Comparison of ENCODE assay signal across 8 mouse cellular contexts in genomic region chr9:63756581-63757461, GRCm38 (mm10). TPM values are rescaled to one million over a fixed set of nuclear protein-coding genes. Genes with fewer than 3 reads are reported as not detected.
DNase-seq lines count a peak whose midpoint lies in the region; ATAC-seq and TF ChIP-seq lines count a peak whose summit lies in the region.

No protein-coding gene starts in this region.

- peak; percentile 44 for ATAC-seq in embryonic facial prominence, embryonic 14.5 days (ENCODE audit: low read depth)
- ATAC-seq in hindbrain, embryonic 16.5 days: no peak
- peak; percentile 41 for ATAC-seq in neural tube, embryonic 13.5 days (ENCODE audit: low read depth)

- peak overlapping the region; percentile 89 for H3K4me2 ChIP-seq in embryonic facial prominence, embryonic 14.5 days (ENCODE audit: low read depth, low read length)
- H3K4me2 ChIP-seq in hindbrain, embryonic 16.5 days (ENCODE audit: low read length): peak overlapping the region; percentile 99
- peak overlapping the region; percentile 98 for H3K4me2 ChIP-seq in neural tube, embryonic 13.5 days

- peak overlapping the region; percentile 87 for H3K9ac ChIP-seq in embryonic facial prominence, embryonic 14.5 days (ENCODE audit: low read depth, low read length)
- peak overlapping the region; percentile 72 for H3K9ac ChIP-seq in hindbrain, embryonic 16.5 days (ENCODE audit: low read depth, low read length)
- H3K9ac ChIP-seq in neural tube, embryonic 13.5 days: peak overlapping the region; percentile 85

- H3K36me3 ChIP-seq in kidney, adult 2 months (ENCODE audit: control insufficient read depth, insufficient read depth, low read length): no peaks in the 10 kb centered on the region
- H3K36me3 ChIP-seq in embryonic facial prominence, embryonic 14.5 days (ENCODE audit: control insufficient read depth, insufficient read depth, low read length): no peaks in the 10 kb centered on the region
- H3K36me3 ChIP-seq in hindbrain, embryonic 16.5 days (ENCODE audit: control insufficient read depth, insufficient read depth, low read length): no peaks in the 10 kb centered on the region
- H3K36me3 ChIP-seq in neural tube, embryonic 13.5 days: no peaks in the 10 kb centered on the region

- H3K4me3 ChIP-seq in kidney, adult 2 months (ENCODE audit: insufficient read depth, low read depth, low read length): peak overlapping the region; percentile 82
- H3K4me3 ChIP-seq in embryonic facial prominence, embryonic 14.5 days (ENCODE audit: low read depth, low read length): peak overlapping the region; percentile 80
- H3K4me3 ChIP-seq in hindbrain, embryonic 16.5 days (ENCODE audit: low read length): peak overlapping the region; percentile 60
- peak overlapping the region; percentile 74 for H3K4me3 ChIP-seq in neural tube, embryonic 13.5 days

- DNase-seq in kidney, adult 2 months: peak; percentile 36
- no peak for DNase-seq in kidney, adult 8-10 months
- DNase-seq in adrenal gland, postnatal 10 days: peak; percentile 54
- DNase-seq in embryonic facial prominence, embryonic 14.5 days (ENCODE audit: low spot score): peak; percentile 81
- DNase-seq in liver: peak; percentile 54
- DNase-seq in ovary, postnatal 14 days (ENCODE audit: low spot score): no peak

- H3K4me1 ChIP-seq in kidney, adult 2 months (ENCODE audit: control insufficient read depth, insufficient read depth, low read length): peaks cover 35% of the 10 kb centered on the region
- peaks cover 47% of the 10 kb centered on the region for H3K4me1 ChIP-seq in embryonic facial prominence, embryonic 14.5 days (ENCODE audit: control insufficient read depth, insufficient read depth, low read length)
- H3K4me1 ChIP-seq in hindbrain, embryonic 16.5 days (ENCODE audit: control insufficient read depth, insufficient read depth, low read depth, low read length): peaks cover 36% of the 10 kb centered on the region
- H3K4me1 ChIP-seq in neural tube, embryonic 13.5 days (replicated peaks): peaks cover 72% of the 10 kb centered on the region

- TF ChIP-seq CTCF in kidney, adult 2 months (conservative IDR thresholded peaks at IDR 0.05; ENCODE audit: insufficient read depth, insufficient read length, low read depth, low read length): no peak

- no peak for TF ChIP-seq POLR2A in kidney, adult 2 months (IDR thresholded peaks at IDR 0.05; ENCODE audit: low read depth, low read length)

- H3K27ac ChIP-seq in kidney, adult 2 months (ENCODE audit: insufficient read depth, low read depth, low read length): peak overlapping the region; percentile 94
- H3K27ac ChIP-seq in embryonic facial prominence, embryonic 14.5 days (replicated peaks; ENCODE audit: low read depth, low read length): peak overlapping the region; percentile 96
- H3K27ac ChIP-seq in hindbrain, embryonic 16.5 days (ENCODE audit: low read depth, low read length): peak overlapping the region; percentile 80
- peak overlapping the region; percentile 90 for H3K27ac ChIP-seq in neural tube, embryonic 13.5 days (replicated peaks)

- 1% methylated on average over 47 of the region's 47 CpGs for WGBS in kidney, adult 2 months
- under 1% methylated on average over 40 of the region's 47 CpGs for WGBS in embryonic facial prominence, embryonic 14.5 days
- WGBS in hindbrain, embryonic 16.5 days: under 1% methylated on average over 47 of the region's 47 CpGs
- WGBS in neural tube, embryonic 13.5 days: under 1% methylated on average over 47 of the region's 47 CpGs

- 0 out of 2 replicates have a peak, but pooled peaks cover 4% of the 10 kb centered on the region for H3K9me3 ChIP-seq in embryonic facial prominence, embryonic 14.5 days (ENCODE audit: control insufficient read depth, low read length)
- peaks cover 3% of the 10 kb centered on the region; the same call in 1 of the 2 replicates for H3K9me3 ChIP-seq in hindbrain, embryonic 16.5 days (ENCODE audit: control insufficient read depth, low read length)
- no peaks in the 10 kb centered on the region for H3K9me3 ChIP-seq in neural tube, embryonic 13.5 days

- H3K27me3 ChIP-seq in kidney, adult 2 months (replicated peaks; ENCODE audit: control insufficient read depth, insufficient read depth, low read length): no peaks in the 10 kb centered on the region
- H3K27me3 ChIP-seq in embryonic facial prominence, embryonic 14.5 days (replicated peaks; ENCODE audit: control insufficient read depth, insufficient read depth, low read length): no peaks in the 10 kb centered on the region
- H3K27me3 ChIP-seq in hindbrain, embryonic 16.5 days (replicated peaks; ENCODE audit: control insufficient read depth, insufficient read depth, low read length): no peaks in the 10 kb centered on the region; the same call in 1 of the 2 replicates
- H3K27me3 ChIP-seq in neural tube, embryonic 13.5 days: peaks cover 12% of the 10 kb centered on the region; the same call in 1 of the 2 replicates

RNA-seq across cellular contexts. Expression of gene Smad3, which starts 1.0 kb away (rescaled TPM):
- polyA plus RNA-seq in kidney, adult 2 months (2012; rRNA removed): 33.5 and 37.0 TPM in 2 replicates
- 10 to 100 TPM; 24.4 to 31.8 TPM for total RNA-seq in adrenal gland, postnatal 10 days (2021)
- 17.0 and 19.3 TPM in 2 replicates for polyA plus RNA-seq in embryonic facial prominence, embryonic 14.5 days (2014; fragmentation: Nextera tagmentation; extraction: Ambion mirVana)
- polyA plus RNA-seq in hindbrain, embryonic 16.5 days (2015; fragmentation: Nextera tagmentation; extraction: Ambion mirVana): 7.7 and 9.3 TPM in 2 replicates
- polyA plus RNA-seq in neural tube, embryonic 13.5 days (2015; fragmentation: Nextera tagmentation; extraction: Ambion mirVana): 13.2 and 14.9 TPM in 2 replicates

Comparison
In these comparisons a context has a peak if more than half of its experiments do, and no peak if none do; other contexts are left out.
1. DNase-seq: peak in kidney, adult 2 months (single experiment), adrenal gland, postnatal 10 days (single experiment), embryonic facial prominence, embryonic 14.5 days (single experiment) and liver (single experiment); none in kidney, adult 8-10 months (0 of 2) and ovary, postnatal 14 days (single experiment).
2. Peak in every context shown above with its lines, with median percentiles within 50 percentile points of each other: H3K27ac ChIP-seq, H3K4me3 ChIP-seq, H3K4me2 ChIP-seq and H3K9ac ChIP-seq.